21 mouse cellular contexts compared by ENCODE assay signal in the genomic region with DNA sequence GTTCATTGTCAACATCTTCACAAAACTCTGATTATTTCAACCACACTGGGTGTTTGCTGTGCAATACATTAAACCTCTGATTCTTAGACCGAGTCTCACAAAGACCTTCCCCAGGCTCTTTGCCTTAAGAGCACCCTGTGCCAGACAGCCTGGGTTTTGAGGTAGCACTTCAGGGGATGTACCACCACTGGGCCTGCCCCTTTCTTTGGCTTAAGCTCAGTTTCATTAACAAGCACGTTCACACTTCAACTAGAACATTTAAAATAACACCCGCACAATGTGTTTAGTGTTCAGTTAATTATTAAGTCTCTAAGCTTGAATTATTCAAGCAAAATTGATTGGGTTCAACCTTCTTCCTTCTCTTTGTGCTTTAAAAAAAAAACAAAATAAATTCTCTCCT. TPM values are rescaled to one million over a fixed set of nuclear protein-coding genes. Genes with fewer than 3 reads are reported as not detected.
DNase-seq lines count a peak whose midpoint lies in the region; ATAC-seq and TF ChIP-seq lines count a peak whose summit lies in the region.
"Had no signal": no experiment of that assay in that cellular context is flagged by ENCODE, and none has a peak within 500 bp of the region (broad histone marks: within the 10 kb centered on the region; RNA-seq: fewer than 3 reads in every experiment).

No protein-coding gene starts in this region.

- H3K9me3 ChIP-seq in forebrain, embryonic 14.5 days (replicated peaks; ENCODE audit: control insufficient read depth, low read length), result no peaks in the 10 kb centered on the region
- no peaks in the 10 kb centered on the region for H3K9me3 ChIP-seq in forebrain, embryonic 16.5 days (ENCODE audit: control insufficient read depth, low read length)
- no peaks in the 10 kb centered on the region for H3K9me3 ChIP-seq in kidney, embryonic 15.5 days (replicated peaks)
- H3K9me3 ChIP-seq: embryonic facial prominence, embryonic 13.5 days; forebrain, embryonic 12.5 days; G1E; heart, embryonic 13.5 days; hindbrain, embryonic 12.5 days had no signal

- H3K27me3 ChIP-seq in forebrain, embryonic 14.5 days (replicated peaks; ENCODE audit: control insufficient read depth, insufficient read depth, low read length), result no peaks in the 10 kb centered on the region
- H3K27me3 ChIP-seq in forebrain, embryonic 16.5 days (replicated peaks; ENCODE audit: control insufficient read depth, insufficient read depth, low read length), result no peaks in the 10 kb centered on the region
- no peaks in the 10 kb centered on the region for H3K27me3 ChIP-seq in kidney, embryonic 15.5 days
- H3K27me3 ChIP-seq: embryonic facial prominence, embryonic 13.5 days; hindbrain, embryonic 12.5 days had no signal

- 6% methylated on average over 3 of the region's 3 CpGs for WGBS in forebrain, embryonic 14.5 days
- 9% methylated on average over 3 of the region's 3 CpGs for WGBS in forebrain, embryonic 16.5 days
- WGBS in kidney, embryonic 15.5 days, result 58% methylated on average over 3 of the region's 3 CpGs

- no peak overlapping the region for H3K27ac ChIP-seq in forebrain, embryonic 14.5 days (ENCODE audit: low read depth, low read length)
- H3K27ac ChIP-seq in forebrain, embryonic 16.5 days (ENCODE audit: low read length), result no peak overlapping the region
- H3K27ac ChIP-seq in kidney, embryonic 15.5 days, result 0 out of 2 replicates have a peak overlapping the region, but pooled peaks have one; percentile 1
- H3K27ac ChIP-seq: embryonic facial prominence, embryonic 13.5 days; forebrain, embryonic 12.5 days; heart, embryonic 13.5 days; hindbrain, embryonic 12.5 days had no signal

- peak; percentile 68 for DNase-seq in forebrain, embryonic 14.5 days (ENCODE audit: low spot score)
- peak; percentile 79 for DNase-seq in brain, embryonic 14.5 days (ENCODE audit: low read depth)
- peak; percentile 22 to 63 for DNase-seq in kidney, postnatal 25 days
- DNase-seq in left cerebral cortex, adult 18-20 months (ENCODE audit: low spot score in 2 of 2), result no peak
- DNase-seq in urinary bladder, postnatal 14 days (ENCODE audit: low spot score), result no peak
- DNase-seq: adrenal gland, postnatal 14 days; B cell, adult 2 months; cerebellum, adult 18-20 months; cerebellum, adult 9-11 months; cerebellum, postnatal 36 days; gastrocnemius, postnatal 36 days; heart, adult 11 months; heart, postnatal 36 days had no signal

- ATAC-seq in forebrain, embryonic 14.5 days, result no peak
- ATAC-seq in forebrain, embryonic 16.5 days, result no peak
- no peak for ATAC-seq in kidney, embryonic 15.5 days (replicated peaks; ENCODE audit: low FRiP score)
- ATAC-seq: CD4-positive, CD25-positive, alpha-beta regulatory T cell, adult 4 months had no signal

- TF ChIP-seq POLR2A in brain, embryonic 14.5 days (IDR thresholded peaks at IDR 0.05; ENCODE audit: borderline replicate concordance, extremely low read depth, insufficient read depth, insufficient read length, poor library complexity, severe bottlenecking), result no peak

- no peak overlapping the region for H3K9ac ChIP-seq in forebrain, embryonic 14.5 days (ENCODE audit: low read length)
- no peak overlapping the region for H3K9ac ChIP-seq in forebrain, embryonic 16.5 days (replicated peaks; ENCODE audit: low read depth, low read length)
- H3K9ac ChIP-seq in kidney, embryonic 15.5 days, result no peak overlapping the region
- H3K9ac ChIP-seq: embryonic facial prominence, embryonic 13.5 days; forebrain, embryonic 12.5 days; heart, embryonic 13.5 days; hindbrain, embryonic 12.5 days had no signal

- H3K4me3 ChIP-seq in forebrain, embryonic 14.5 days (ENCODE audit: low read depth, low read length), result no peak overlapping the region
- H3K4me3 ChIP-seq in forebrain, embryonic 16.5 days (replicated peaks; ENCODE audit: low read length), result no peak overlapping the region
- H3K4me3 ChIP-seq in kidney, embryonic 15.5 days (replicated peaks), result no peak overlapping the region
- H3K4me3 ChIP-seq: embryonic facial prominence, embryonic 13.5 days; forebrain, embryonic 12.5 days; heart, embryonic 13.5 days; hindbrain, embryonic 12.5 days had no signal

- peaks cover 15% of the 10 kb centered on the region for H3K4me1 ChIP-seq in forebrain, embryonic 14.5 days (ENCODE audit: control insufficient read depth, insufficient read depth, low read length)
- peaks cover 26% of the 10 kb centered on the region for H3K4me1 ChIP-seq in forebrain, embryonic 16.5 days (replicated peaks; ENCODE audit: control insufficient read depth, insufficient read depth, low read length)
- H3K4me1 ChIP-seq in kidney, embryonic 15.5 days, result peaks cover 15% of the 10 kb centered on the region

- TF ChIP-seq CTCF in brain, embryonic 14.5 days (IDR thresholded peaks at IDR 0.05; ENCODE audit: borderline replicate concordance, extremely low read depth, insufficient read depth, insufficient read length), result no peak

- no peak overlapping the region for H3K4me2 ChIP-seq in forebrain, embryonic 14.5 days (ENCODE audit: low read length)
- no peak overlapping the region for H3K4me2 ChIP-seq in forebrain, embryonic 16.5 days (ENCODE audit: low read length)
- H3K4me2 ChIP-seq in kidney, embryonic 15.5 days, result no peak overlapping the region
- H3K4me2 ChIP-seq: embryonic facial prominence, embryonic 13.5 days; forebrain, embryonic 12.5 days; heart, embryonic 13.5 days; hindbrain, embryonic 12.5 days had no signal

- H3K36me3 ChIP-seq in forebrain, embryonic 14.5 days (ENCODE audit: control insufficient read depth, insufficient read depth, low read length), result no peaks in the 10 kb centered on the region
- H3K36me3 ChIP-seq in forebrain, embryonic 16.5 days (ENCODE audit: control insufficient read depth, insufficient read depth), result no peaks in the 10 kb centered on the region
- H3K36me3 ChIP-seq in kidney, embryonic 15.5 days, result no peaks in the 10 kb centered on the region
- H3K36me3 ChIP-seq: embryonic facial prominence, embryonic 13.5 days; forebrain, embryonic 12.5 days; G1E; heart, embryonic 13.5 days; hindbrain, embryonic 12.5 days had no signal

RNA-seq across cellular contexts. Expression of a gene that starts 2.8 kb away (rescaled TPM):
- polyA plus RNA-seq in forebrain, embryonic 14.5 days (2014; fragmentation: Nextera tagmentation; extraction: Ambion mirVana), result 18.1 and 22.5 TPM in 2 replicates
- 28.6 and 31.4 TPM in 2 replicates for polyA plus RNA-seq in forebrain, embryonic 16.5 days (2015; fragmentation: Nextera tagmentation; extraction: Ambion mirVana)
- 42.7 and 60.6 TPM in 2 replicates for polyA plus RNA-seq in brain, embryonic 14.5 days (2012; rRNA removed)
- 18.0 and 18.5 TPM in 2 replicates for polyA plus RNA-seq in kidney, embryonic 15.5 days (2015; fragmentation: Nextera tagmentation; extraction: Ambion mirVana)
- 100 to 1,000 TPM; 223 to 236 TPM for total RNA-seq in left cerebral cortex, adult 18-20 months (2021)

Comparison
In these comparisons a context has a peak if more than half of its experiments do, and no peak if none do; other contexts are left out.
1. DNase-seq: peak in forebrain, embryonic 14.5 days (single experiment), brain, embryonic 14.5 days (single experiment) and kidney, postnatal 25 days (2 of 2); none in left cerebral cortex, adult 18-20 months (0 of 2) and urinary bladder, postnatal 14 days (single experiment).